Mouse (Mus musculus): ENCODE results near the gene Wnt3a. TPM values are rescaled to one million over a fixed set of nuclear protein-coding genes. Genes with fewer than 3 reads are reported as not detected.
"Not testable (repeated sequence)": the region's sequence is repeated elsewhere in the genome, so short reads cannot be mapped to it uniquely, and the experiment has no call there.

Wnt3a gene
- total and polyA plus RNA-seq, 3 experiments, result not detected

DNA sequence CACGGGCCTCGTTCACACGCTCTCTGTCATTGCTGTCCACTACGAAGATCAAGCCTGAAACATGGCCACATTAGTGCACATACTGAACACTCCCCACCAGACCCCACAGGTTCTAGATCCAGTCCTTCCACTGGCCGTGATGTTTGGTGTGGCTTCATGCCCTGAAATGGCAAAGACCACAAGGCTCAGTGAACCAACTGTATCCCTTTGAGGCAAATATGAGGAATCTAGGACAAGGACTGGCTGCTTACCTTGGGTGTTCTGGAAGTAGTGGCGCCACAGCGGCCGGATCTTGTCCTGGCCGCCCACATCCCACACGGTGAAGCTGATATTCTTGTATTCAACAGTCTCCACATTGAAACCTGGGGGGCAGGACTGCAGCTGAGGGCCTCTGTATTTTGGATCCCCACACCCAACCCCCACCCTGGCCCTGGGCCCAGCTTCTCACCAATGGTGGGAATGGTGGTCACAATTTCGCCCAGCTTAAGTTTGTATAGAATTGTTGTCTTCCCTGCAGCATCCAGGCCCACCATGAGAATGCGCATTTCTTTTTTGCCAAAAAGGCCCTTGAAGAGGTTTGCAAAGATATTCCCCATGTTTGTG, 77.6 kb downstream of the Wnt3a start:
- H3K36me3 ChIP-seq (ENCODE audit: control insufficient read depth in 1 of 2, insufficient read depth in 2 of 2, low read length in 2 of 2), result peaks cover 35 to 62% of the 10 kb centered on the region in 2 experiments
- H3K27me3 ChIP-seq (ENCODE audit: control insufficient read depth in 1 of 2, insufficient read depth in 2 of 2, low read length in 2 of 2), result no peaks in the 10 kb centered on the region
- TF ChIP-seq POLR2AphosphoS2 (IDR thresholded peaks at IDR 0.05; ENCODE audit: low read length) (0 out of 2 replicates have a peak, but pooled peaks have one; percentile 7), TBP (IDR thresholded peaks at IDR 0.05; ENCODE audit: low read depth, low read length) (no peak), ZKSCAN1 (IDR thresholded peaks at IDR 0.05; ENCODE audit: low read depth, low read length) (no peak), MYB (IDR thresholded peaks at IDR 0.05; ENCODE audit: low read depth, low read length) (no peak), GATA1 (IDR thresholded peaks at IDR 0.05; ENCODE audit: low read depth, low read length) (no peak), BHLHE40 (IDR thresholded peaks at IDR 0.05; ENCODE audit: borderline replicate concordance, low read depth, low read length) (no peak), MEF2A (IDR thresholded peaks at IDR 0.05; ENCODE audit: extremely low read depth, insufficient replicate concordance, low read depth, low read length, poor library complexity, severe bottlenecking) (no peak), E2F4 (IDR thresholded peaks at IDR 0.05; ENCODE audit: borderline replicate concordance, low read depth, low read length) (no peak), SIN3A (IDR thresholded peaks at IDR 0.05; ENCODE audit: low read length) (no peak), POLR2A (IDR thresholded peaks at IDR 0.05; ENCODE audit: control insufficient read depth in 1 of 2, insufficient read depth in 1 of 2, low read depth in 1 of 2, low read length in 2 of 2, poor library complexity in 1 of 2) (0 out of 4 replicates have a peak, but pooled peaks of 1 of the 2 experiments have one; percentile 12), ZC3H11A (IDR thresholded peaks at IDR 0.05; ENCODE audit: low read depth, low read length) (no peak)
- no peak overlapping the region for H3K4me3 ChIP-seq (ENCODE audit: control insufficient read depth in 1 of 2, insufficient read depth in 1 of 2, low read depth in 2 of 2, low read length in 2 of 2)
- H3K9me3 ChIP-seq (replicated peaks; ENCODE audit: insufficient read depth, low read length), result no peaks in the 10 kb centered on the region
- H3K4me1 ChIP-seq (ENCODE audit: control insufficient read depth in 1 of 2, insufficient read depth in 2 of 2, low read length in 2 of 2), result peaks cover 20 to 29% of the 10 kb centered on the region in 2 experiments
- no peak for DNase-seq (ENCODE audit: low read depth, low spot score)
- no peak overlapping the region for H3K9ac ChIP-seq (ENCODE audit: control insufficient read depth, low read depth, low read length, poor library complexity, severe bottlenecking)
- peaks cover 58% of the 10 kb centered on the region for H3K79me2 ChIP-seq (ENCODE audit: control insufficient read depth, insufficient read depth, low read length, poor library complexity)
- no peak overlapping the region for H3K27ac ChIP-seq (ENCODE audit: control insufficient read depth, low read depth, low read length)

GRCm38 (mm10) chr11:59212320-59212719, 78.2 kb downstream of the Wnt3a start:
- DNase-seq (ENCODE audit: low read depth, low spot score), result peak; percentile 84
- 0 out of 2 replicates have a peak, but pooled peaks have one; percentile 17 for TF ChIP-seq POLR2AphosphoS2 (IDR thresholded peaks at IDR 0.05; ENCODE audit: low read length)
- peak in 1 of 2 experiments; percentile 32; a peak in 1 of 4 replicates for TF ChIP-seq POLR2A (IDR thresholded peaks at IDR 0.05; ENCODE audit: control insufficient read depth in 1 of 2, insufficient read depth in 1 of 2, low read depth in 1 of 2, low read length in 2 of 2, poor library complexity in 1 of 2)
- TF ChIP-seq SIN3A (IDR thresholded peaks at IDR 0.05; ENCODE audit: low read length), result peak; percentile 54; the same call in 1 of the 2 replicates
- TF ChIP-seq EP300 (IDR thresholded peaks at IDR 0.05; ENCODE audit: low read depth in 1 of 2, low read length in 2 of 2), result peak in 1 of 2 experiments; percentile 25; a peak in 1 of 4 replicates
- TF ChIP-seq MAX (IDR thresholded peaks at IDR 0.05; ENCODE audit: low read length), result 0 out of 2 replicates have a peak, but pooled peaks have one; percentile 14
- peak; percentile 46; the same call in 1 of the 2 replicates for TF ChIP-seq HCFC1 (IDR thresholded peaks at IDR 0.05; ENCODE audit: low read depth, low read length)
- peaks cover 16 to 25% of the 10 kb centered on the region in 2 experiments for H3K4me1 ChIP-seq (ENCODE audit: control insufficient read depth in 1 of 2, insufficient read depth in 2 of 2, low read length in 2 of 2)
- not testable (repeated sequence) for H3K27ac ChIP-seq (ENCODE audit: control insufficient read depth, low read depth, low read length); H3K4me3 ChIP-seq (ENCODE audit: control insufficient read depth in 1 of 2, insufficient read depth in 1 of 2, low read depth in 2 of 2, low read length in 2 of 2); H3K27me3 ChIP-seq (ENCODE audit: control insufficient read depth in 1 of 2, insufficient read depth in 2 of 2, low read length in 2 of 2); H3K9me3 ChIP-seq (replicated peaks; ENCODE audit: insufficient read depth, low read length); H3K9ac ChIP-seq (ENCODE audit: control insufficient read depth, low read depth, low read length, poor library complexity, severe bottlenecking)
- H3K79me2 ChIP-seq (ENCODE audit: control insufficient read depth, insufficient read depth, low read length, poor library complexity), result peaks cover 51% of the 10 kb centered on the region
- H3K36me3 ChIP-seq (ENCODE audit: control insufficient read depth in 1 of 2, insufficient read depth in 2 of 2, low read length in 2 of 2), result peaks cover 32 to 56% of the 10 kb centered on the region in 2 experiments

Data from MEL (cell line).